Mouse (Mus musculus) bone marrow, adult 2 months (tissue): ENCODE measurements around the gene Ctu2. TPM values are rescaled to one million over a fixed set of nuclear protein-coding genes. Genes with fewer than 3 reads are reported as not detected.

Source experiments
- H3K27ac ChIP-seq: fragments of 200-500 bp; 2 replicates; pipeline ENCODE4 v1.5.1; 2012; ENCODE audit warnings: low read depth, mild to moderate bottlenecking, control low read depth, inconsistent platforms, low read length; ENCODE audit not compliant: control insufficient read depth, poor library complexity, insufficient read depth
- H3K4me1 ChIP-seq: fragments of 200-500 bp; 2 replicates; pipeline ENCODE4 v1.6.1; 2011; ENCODE audit warnings: low read length; ENCODE audit not compliant: control insufficient read depth, insufficient read depth
- H3K4me3 ChIP-seq: fragments of 200-500 bp; replicated peaks from 2 replicates; pipeline ENCODE3; 2011; ENCODE audit warnings: mild to moderate bottlenecking, low read depth, low read length, control low read depth; ENCODE audit not compliant: control insufficient read depth
- CTCF ChIP-seq: fragments of 200-500 bp; IDR thresholded peaks from 2 replicates; pipeline ENCODE4 v1.5.1; 2011; ENCODE audit warnings: low read length, control low read depth; ENCODE audit not compliant: control insufficient read depth, insufficient read depth
- POLR2A ChIP-seq: fragments of 200-500 bp; IDR thresholded peaks from 2 replicates; pipeline ENCODE4 v1.6.1; 2011; ENCODE audit warnings: low read depth, mild to moderate bottlenecking, control low read depth, low read length, borderline replicate concordance; ENCODE audit not compliant: control insufficient read depth
- WGBS: fragments of 180-500 bp; shearing (Covaris S2); methylation state at CpG from one replicate; pipeline ENCODE4 v1.1.7; 2018; 5-methylcytosine and 5-hydroxymethylcytosine counted together
- polyA plus RNA-seq: library from polyadenylated mRNA; stranded (reverse); fragments of >200 nt; gene quantifications from 2 replicates; pipeline ENCODE4 v1.2.4, GENCODE M21; 2011; ENCODE audit warnings: low replicate concordance; ENCODE audit not compliant: missing spikeins, insufficient read depth, insufficient read length

Gene Ctu2
- polyA plus RNA-seq, 1 experiment, result 122 TPM

DNA sequence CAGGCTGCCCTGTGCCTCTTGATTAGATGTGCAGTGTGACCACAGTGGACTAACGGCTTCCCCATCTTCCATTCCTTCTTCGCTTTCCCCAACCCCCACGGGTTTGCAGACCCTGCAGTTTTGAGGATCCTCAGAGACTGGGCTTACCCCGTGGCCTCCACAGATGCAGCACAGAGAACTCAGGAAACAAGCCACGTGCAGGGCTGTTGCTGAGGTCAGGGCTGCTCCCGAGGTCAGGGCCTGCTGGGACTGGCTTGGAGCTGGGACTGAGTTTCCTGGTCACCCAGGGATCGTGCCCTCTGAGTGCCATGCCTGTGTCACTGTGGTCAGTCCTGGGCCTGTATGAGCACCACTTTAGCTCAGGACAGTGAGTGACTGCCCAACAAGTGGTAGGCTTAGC lies 11.0 kb upstream of the Ctu2 start:
- peaks cover 12% of the 10 kb centered on the region; the same call in 1 of the 2 replicates for H3K4me1 ChIP-seq
- H3K4me3 ChIP-seq, result no peak overlapping the region
- TF ChIP-seq POLR2A (no peak), CTCF (no peak)
- WGBS, result 50% methylated on average over 7 of the region's 7 CpGs
- H3K27ac ChIP-seq, result no peak overlapping the region

DNA sequence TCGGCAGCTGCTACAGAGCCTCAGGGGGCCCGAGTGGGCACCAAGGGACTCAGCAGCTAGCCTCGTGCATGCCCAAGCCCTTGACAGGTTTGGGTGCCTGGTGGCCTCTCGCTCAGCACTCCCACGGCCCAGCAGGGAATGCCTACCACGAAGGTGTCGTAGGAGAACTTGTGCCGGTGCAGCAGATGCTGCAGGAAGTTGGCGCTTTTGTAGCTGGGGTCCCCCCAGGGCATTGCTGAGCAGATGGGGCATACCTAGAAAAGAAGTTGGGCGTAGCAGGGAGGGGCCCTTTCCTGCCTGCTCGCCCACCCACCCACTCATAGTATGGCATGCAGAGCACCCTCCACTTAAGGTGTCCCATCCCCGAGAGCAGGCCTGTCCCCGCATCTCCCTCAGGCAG lies 8.1 kb upstream of the Ctu2 start:
- Histone ChIP-seq H3K27ac (no peak overlapping the region), H3K4me3 (no peak overlapping the region), H3K4me1 (peaks cover 12% of the 10 kb centered on the region; the same call in 1 of the 2 replicates)
- no peak for TF ChIP-seq CTCF
- 0 out of 2 replicates have a peak, but pooled peaks have one; percentile 18 for TF ChIP-seq POLR2A
- 81% methylated on average over 13 of the region's 13 CpGs for WGBS

GRCm38 (mm10) chr8:122469407-122469806 lies 6.5 kb upstream of the Ctu2 start:
- WGBS, result 75% methylated on average over 6 of the region's 6 CpGs
- no peak overlapping the region for H3K4me3 ChIP-seq
- TF ChIP-seq CTCF (no peak), POLR2A (no peak)
- H3K4me1 ChIP-seq, result peaks cover 15% of the 10 kb centered on the region; the same call in 1 of the 2 replicates
- peak overlapping the region; percentile 24; the same call in 1 of the 2 replicates for H3K27ac ChIP-seq

GRCm38 (mm10) chr8:122469965-122470364 lies 6.0 kb upstream of the Ctu2 start:
- Histone ChIP-seq H3K27ac (peak overlapping the region; percentile 24; the same call in 1 of the 2 replicates), H3K4me1 (peaks cover 15% of the 10 kb centered on the region; the same call in 1 of the 2 replicates), H3K4me3 (no peak overlapping the region)
- TF ChIP-seq CTCF (no peak), POLR2A (no peak)
- WGBS, result 44% methylated on average over 10 of the region's 10 CpGs

- Histone ChIP-seq H3K4me3 (peak overlapping the region; percentile 0), H3K27ac (peak overlapping the region; percentile 35), H3K4me1 (peaks cover 15% of the 10 kb centered on the region; the same call in 1 of the 2 replicates)
- WGBS, result 28% methylated on average over 5 of the region's 5 CpGs
- TF ChIP-seq CTCF (no peak), POLR2A (no peak)
Observed at GRCm38 (mm10) chr8:122470691-122471090, 5.3 kb upstream of the Ctu2 start.

DNA sequence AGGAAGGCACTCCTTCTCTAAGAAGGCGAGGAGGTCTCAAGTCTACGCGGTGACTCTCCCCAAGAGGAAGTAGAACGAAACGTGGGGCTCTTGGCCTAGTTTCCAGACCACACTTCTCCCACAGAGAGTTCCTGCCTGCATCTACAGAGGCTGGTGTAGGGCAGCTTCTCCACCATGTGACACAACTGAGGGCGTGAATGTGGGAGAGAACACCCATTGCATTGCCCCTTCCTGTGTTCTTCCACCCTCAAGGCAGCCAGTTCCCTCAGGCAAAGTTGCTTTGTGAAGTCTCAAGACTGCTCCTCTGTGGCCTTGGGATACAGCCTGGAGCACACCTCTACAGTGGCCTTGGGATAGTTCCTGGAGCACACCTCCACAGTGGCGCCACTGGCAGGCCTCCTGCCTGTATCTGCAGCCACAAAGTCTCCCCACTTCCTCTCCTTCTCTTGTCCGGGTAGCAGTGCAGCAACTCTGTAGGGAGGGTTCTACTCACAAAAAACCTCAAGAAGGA lies 2.0 kb upstream of the Ctu2 start:
- Histone ChIP-seq H3K27ac (peak overlapping the region; percentile 76), H3K4me3 (peak overlapping the region; percentile 6), H3K4me1 (peaks cover 17% of the 10 kb centered on the region; the same call in 1 of the 2 replicates)
- TF ChIP-seq CTCF (no peak), POLR2A (no peak)
- WGBS, result 11% methylated on average over 8 of the region's 8 CpGs

- Histone ChIP-seq H3K4me3 (peak overlapping the region; percentile 89), H3K4me1 (peaks cover 10% of the 10 kb centered on the region; the same call in 1 of the 2 replicates), H3K27ac (peak overlapping the region; percentile 94)
- TF ChIP-seq POLR2A (no peak), CTCF (no peak)
- WGBS, result under 1% methylated on average over 16 of the region's 16 CpGs
Observed at GRCm38 (mm10) chr8:122474951-122475560, 887 bp upstream of the Ctu2 start.

GRCm38 (mm10) chr8:122482448-122482847 lies 6.5 kb downstream of the Ctu2 start:
- TF ChIP-seq POLR2A (no peak), CTCF (no peak)
- 96% methylated on average over 8 of the region's 8 CpGs for WGBS

More at GRCm38 (mm10) chr8:122482448-122482847, 6.5 kb downstream of the Ctu2 start:
- peaks cover 7% of the 10 kb centered on the region; the same call in 1 of the 2 replicates for H3K4me1 ChIP-seq
- H3K4me3 ChIP-seq, result no peak overlapping the region
- no peak overlapping the region for H3K27ac ChIP-seq
